Mouse (Mus musculus) hindbrain, embryonic 13.5 days (tissue): ENCODE results near the gene Tbc1d22a. TPM values are rescaled to one million over a fixed set of nuclear protein-coding genes. Genes with fewer than 3 reads are reported as not detected.
A peak's percentile ranks its signal among the peaks of the same experiment; 100 is the strongest.

Experiments used
- ATAC-seq: fragments of 200-750 bp; cut with Nextera tagmentation; 2 replicates; pipeline ENCODE4 v1.8.0; 2017; ENCODE audit warnings: moderate TSS enrichment; ENCODE audit not compliant: low FRiP score
- H3K27ac ChIP-seq: fragments of 300-500 bp; sonication (generic); 2 replicates; pipeline ENCODE4 v1.5.1; 2015; ENCODE audit warnings: inconsistent platforms, mild to moderate bottlenecking, moderate library complexity
- H3K27me3 ChIP-seq: fragments of 300-500 bp; sonication (generic); 2 replicates; pipeline ENCODE4 v1.6.1; 2015; ENCODE audit warnings: mild to moderate bottlenecking, inconsistent platforms
- H3K36me3 ChIP-seq: fragments of 300-500 bp; sonication (generic); 2 replicates; pipeline ENCODE4 v1.6.1; 2015; ENCODE audit warnings: mild to moderate bottlenecking, inconsistent platforms
- H3K4me1 ChIP-seq: fragments of 300-500 bp; sonication (generic); replicated peaks from 2 replicates; pipeline ENCODE4 v1.6.1; 2015; ENCODE audit warnings: inconsistent platforms
- H3K4me2 ChIP-seq: fragments of 300-500 bp; sonication (generic); 2 replicates; pipeline ENCODE4 v1.6.1; 2015; ENCODE audit warnings: inconsistent platforms, mild to moderate bottlenecking, moderate library complexity
- H3K4me3 ChIP-seq: fragments of 300-500 bp; sonication (generic); 2 replicates; pipeline ENCODE4 v1.5.1; 2015; ENCODE audit warnings: mild to moderate bottlenecking, inconsistent platforms
- H3K9ac ChIP-seq: fragments of 300-500 bp; sonication (generic); 2 replicates; pipeline ENCODE4 v1.6.1; 2015; ENCODE audit warnings: mild to moderate bottlenecking, inconsistent platforms
- H3K9me3 ChIP-seq: fragments of 300-500 bp; sonication (generic); 2 replicates; pipeline ENCODE4 v1.6.1; 2016; ENCODE audit warnings: inconsistent platforms
- WGBS: fragments of 180-500 bp; shearing (Covaris S2); methylation state at CpG from one replicate; pipeline ENCODE4 v1.1.7; 2015; 5-methylcytosine and 5-hydroxymethylcytosine counted together
- polyA plus RNA-seq: library from polyadenylated mRNA; unstranded; fragments of >200 nt; fragmentation: Nextera tagmentation; extraction: Ambion mirVana; gene quantifications from 2 replicates; pipeline ENCODE4 v1.2.1, GENCODE M21; 2015

Gene Tbc1d22a
- polyA plus RNA-seq, 1 experiment from 2014 or later: 12.1 TPM

DNA sequence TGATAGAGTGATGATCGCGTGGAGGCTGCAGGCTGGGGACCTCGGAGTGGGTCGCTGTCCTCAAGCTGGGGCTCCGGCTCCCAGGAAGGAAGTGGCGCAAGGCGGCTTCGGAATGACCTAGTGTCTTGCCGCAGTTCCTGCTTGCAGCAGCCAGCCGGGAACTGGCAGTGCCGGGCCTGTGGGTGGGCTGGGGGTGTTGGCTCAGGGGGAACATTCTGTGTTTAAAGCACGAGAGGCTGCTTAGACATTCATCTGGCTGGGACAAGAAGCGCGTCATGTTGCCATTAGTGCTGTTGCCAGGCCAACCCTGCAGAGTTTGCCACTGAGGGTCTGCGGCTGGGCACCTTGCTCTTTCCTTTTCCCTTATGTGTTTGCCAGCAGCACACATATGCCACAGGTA is 63.2 kb downstream of the Tbc1d22a start:
- 35% methylated on average over 15 of the region's 15 CpGs for WGBS
- no peaks in the 10 kb centered on the region for H3K27me3 ChIP-seq
- no peak overlapping the region for H3K4me3 ChIP-seq
- H3K36me3 ChIP-seq: no peaks in the 10 kb centered on the region
- peak overlapping the region; percentile 56 for H3K9ac ChIP-seq
- H3K4me1 ChIP-seq: peaks cover 63% of the 10 kb centered on the region
- ATAC-seq: peak; percentile 32; the same call in 1 of the 2 replicates
- H3K9me3 ChIP-seq: no peaks in the 10 kb centered on the region
- H3K4me2 ChIP-seq: peak overlapping the region; percentile 32
- peak overlapping the region; percentile 78 for H3K27ac ChIP-seq

- ATAC-seq: no peak
- H3K9me3 ChIP-seq: no peaks in the 10 kb centered on the region
- H3K4me1 ChIP-seq: peaks cover 64% of the 10 kb centered on the region
- 62% methylated on average over 14 of the region's 14 CpGs for WGBS
- H3K27ac ChIP-seq: no peak overlapping the region
- no peak overlapping the region for H3K4me2 ChIP-seq
- no peak overlapping the region for H3K4me3 ChIP-seq
- no peaks in the 10 kb centered on the region for H3K36me3 ChIP-seq
- H3K9ac ChIP-seq: no peak overlapping the region
- no peaks in the 10 kb centered on the region for H3K27me3 ChIP-seq
These were observed 65.1 kb downstream of the Tbc1d22a start for GRCm38 (mm10) chr15:86279059-86279974.

DNA sequence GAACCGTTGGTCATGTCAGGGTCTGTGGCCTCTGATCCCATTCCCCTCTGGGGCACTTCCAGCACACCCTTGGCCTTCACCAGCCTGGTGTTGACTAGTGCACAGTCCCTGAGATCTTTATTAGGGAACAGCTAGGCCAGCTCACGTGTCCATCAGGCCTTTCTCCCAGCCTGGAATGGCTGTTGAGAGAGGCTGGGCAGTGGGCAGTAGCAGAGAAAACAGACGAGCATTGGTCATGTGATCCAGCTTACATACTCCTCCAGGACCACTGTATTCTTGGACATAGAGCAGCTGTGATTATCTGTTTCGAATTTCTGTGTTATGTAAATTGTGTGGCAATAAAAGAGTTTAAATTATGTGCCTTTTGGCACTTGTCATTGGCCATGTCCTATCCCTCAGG is 65.9 kb downstream of the Tbc1d22a start:
- 58% methylated on average over 4 of the region's 4 CpGs for WGBS
- no peaks in the 10 kb centered on the region for H3K9me3 ChIP-seq
- no peak overlapping the region for H3K27ac ChIP-seq
- no peak for ATAC-seq
- no peaks in the 10 kb centered on the region for H3K27me3 ChIP-seq
- H3K4me3 ChIP-seq: no peak overlapping the region
- H3K9ac ChIP-seq: no peak overlapping the region
- no peaks in the 10 kb centered on the region for H3K36me3 ChIP-seq
- H3K4me2 ChIP-seq: no peak overlapping the region
- peaks cover 62% of the 10 kb centered on the region for H3K4me1 ChIP-seq

GRCm38 (mm10) chr15:86283238-86283637 is 69.0 kb downstream of the Tbc1d22a start:
- H3K4me3 ChIP-seq: no peak overlapping the region
- no peak overlapping the region for H3K9ac ChIP-seq
- no peaks in the 10 kb centered on the region for H3K36me3 ChIP-seq
- ATAC-seq: no peak
- no peak overlapping the region for H3K27ac ChIP-seq
- H3K27me3 ChIP-seq: no peaks in the 10 kb centered on the region
- H3K4me1 ChIP-seq: peaks cover 34% of the 10 kb centered on the region
- H3K9me3 ChIP-seq: no peaks in the 10 kb centered on the region
- H3K4me2 ChIP-seq: no peak overlapping the region
- WGBS: 96% methylated on average over 1 of the region's 1 CpGs

- Histone ChIP-seq H3K27me3 (no peaks in the 10 kb centered on the region), H3K4me1 (peaks cover 23% of the 10 kb centered on the region), H3K27ac (no peak overlapping the region), H3K4me2 (no peak overlapping the region), H3K9ac (no peak overlapping the region), H3K4me3 (no peak overlapping the region), H3K36me3 (no peaks in the 10 kb centered on the region), H3K9me3 (no peaks in the 10 kb centered on the region)
- WGBS: 87% methylated on average over 2 of the region's 2 CpGs
- ATAC-seq: no peak
These were observed 71.0 kb downstream of the Tbc1d22a start for GRCm38 (mm10) chr15:86285296-86285695.

DNA sequence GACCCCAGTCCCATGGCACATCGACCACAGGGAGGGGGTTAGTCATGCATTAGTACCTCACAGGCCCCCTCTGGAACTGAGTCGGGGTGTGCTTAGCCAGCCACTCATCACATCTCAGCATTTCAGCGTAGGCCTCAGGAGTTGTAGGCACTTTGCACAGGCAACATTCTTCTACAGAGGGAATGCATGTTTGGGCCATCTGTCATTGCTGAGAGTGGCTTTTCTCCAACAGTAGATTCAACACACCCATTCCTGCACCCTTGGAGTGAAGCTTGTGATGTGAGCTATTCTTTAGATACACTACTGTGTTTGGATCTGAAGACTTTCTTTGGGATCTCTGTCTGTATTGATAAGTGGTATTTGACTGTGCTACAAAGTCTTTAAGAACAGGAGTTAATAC is 75.8 kb downstream of the Tbc1d22a start:
- H3K4me2 ChIP-seq: no peak overlapping the region
- H3K36me3 ChIP-seq: no peaks in the 10 kb centered on the region
- WGBS: 87% methylated on average over 3 of the region's 3 CpGs
- H3K27me3 ChIP-seq: no peaks in the 10 kb centered on the region
- H3K9ac ChIP-seq: no peak overlapping the region
- H3K4me1 ChIP-seq: peaks cover 39% of the 10 kb centered on the region
- no peak overlapping the region for H3K27ac ChIP-seq
- ATAC-seq: no peak
- no peak overlapping the region for H3K4me3 ChIP-seq
- H3K9me3 ChIP-seq: no peaks in the 10 kb centered on the region

GRCm38 (mm10) chr15:86292288-86292687 is 78.0 kb downstream of the Tbc1d22a start:
- H3K27me3 ChIP-seq: no peaks in the 10 kb centered on the region

DNA sequence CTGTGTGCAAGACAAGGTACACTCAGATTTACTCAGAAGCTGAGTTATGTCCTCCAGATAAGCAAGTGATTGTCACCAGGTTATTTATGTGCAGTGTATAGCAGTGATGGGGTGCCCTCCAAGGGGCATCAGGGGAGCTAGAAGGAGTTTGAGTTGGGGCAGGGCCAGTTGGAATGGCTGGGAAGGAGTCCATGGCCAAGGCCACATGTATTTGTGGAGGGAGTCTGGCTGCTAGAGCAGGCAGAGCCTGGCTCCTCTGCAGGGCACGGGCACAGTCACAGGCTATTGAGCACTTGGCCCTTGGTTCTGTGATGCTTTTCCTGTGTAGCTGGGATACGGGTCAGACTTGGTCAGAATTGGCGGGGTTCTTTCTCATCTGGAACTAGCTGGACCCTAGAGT is 80.2 kb downstream of the Tbc1d22a start:
- peaks cover 47% of the 10 kb centered on the region for H3K4me1 ChIP-seq
- no peak overlapping the region for H3K27ac ChIP-seq
- H3K9ac ChIP-seq: no peak overlapping the region
- WGBS: 96% methylated on average over 3 of the region's 3 CpGs
- no peaks in the 10 kb centered on the region for H3K27me3 ChIP-seq
- no peak overlapping the region for H3K4me2 ChIP-seq
- ATAC-seq: no peak
- H3K9me3 ChIP-seq: no peaks in the 10 kb centered on the region
- no peak overlapping the region for H3K4me3 ChIP-seq
- no peaks in the 10 kb centered on the region for H3K36me3 ChIP-seq

More at GRCm38 (mm10) chr15:86292288-86292687, 78.0 kb downstream of the Tbc1d22a start:
- 56% methylated on average over 6 of the region's 6 CpGs for WGBS
- Histone ChIP-seq H3K9ac (no peak overlapping the region), H3K27ac (peak overlapping the region; percentile 23; the same call in 1 of the 2 replicates), H3K36me3 (no peaks in the 10 kb centered on the region), H3K4me1 (peaks cover 47% of the 10 kb centered on the region), H3K9me3 (no peaks in the 10 kb centered on the region), H3K4me3 (no peak overlapping the region), H3K4me2 (no peak overlapping the region)
- ATAC-seq: no peak

- no peak overlapping the region for H3K4me2 ChIP-seq
- no peaks in the 10 kb centered on the region for H3K27me3 ChIP-seq
- H3K36me3 ChIP-seq: peaks cover 4% of the 10 kb centered on the region; the same call in 1 of the 2 replicates
- no peaks in the 10 kb centered on the region for H3K9me3 ChIP-seq
- H3K27ac ChIP-seq: peak overlapping the region; percentile 61
- peaks cover 36% of the 10 kb centered on the region for H3K4me1 ChIP-seq
- no peak for ATAC-seq
- H3K4me3 ChIP-seq: no peak overlapping the region
- no peak overlapping the region for H3K9ac ChIP-seq
- WGBS: 67% methylated on average over 4 of the region's 4 CpGs
These were observed 81.5 kb downstream of the Tbc1d22a start for GRCm38 (mm10) chr15:86295722-86296288.

DNA sequence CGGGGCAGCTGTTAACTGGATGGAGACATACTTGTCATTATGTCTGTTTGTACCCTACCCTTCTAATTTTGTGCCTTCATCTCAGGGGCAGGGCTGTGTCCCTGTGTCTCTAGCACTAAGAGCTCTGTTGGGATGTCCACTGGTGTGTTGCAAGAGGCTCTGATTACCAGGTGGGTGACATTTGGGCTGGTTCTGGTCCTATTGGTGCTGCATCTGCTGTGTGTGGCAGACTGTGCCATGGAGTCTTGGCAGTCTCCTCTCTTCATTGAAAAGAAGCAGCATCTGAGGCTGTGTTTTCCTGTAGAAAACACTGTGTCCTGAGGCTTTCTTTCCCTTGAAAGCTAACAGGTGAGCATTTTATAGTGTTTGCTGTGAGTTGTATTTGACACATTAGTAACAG is 83.0 kb downstream of the Tbc1d22a start:
- ATAC-seq: no peak
- H3K4me2 ChIP-seq: no peak overlapping the region
- H3K27ac ChIP-seq: no peak overlapping the region
- WGBS: 100% methylated on average over 1 of the region's 1 CpGs
- no peaks in the 10 kb centered on the region for H3K27me3 ChIP-seq
- H3K9ac ChIP-seq: no peak overlapping the region
- no peaks in the 10 kb centered on the region for H3K9me3 ChIP-seq
- no peak overlapping the region for H3K4me3 ChIP-seq
- H3K36me3 ChIP-seq: peaks cover 17% of the 10 kb centered on the region
- peaks cover 23% of the 10 kb centered on the region for H3K4me1 ChIP-seq

GRCm38 (mm10) chr15:86303876-86304275 is 89.6 kb downstream of the Tbc1d22a start:
- H3K4me1 ChIP-seq: no peaks in the 10 kb centered on the region
- H3K27me3 ChIP-seq: no peaks in the 10 kb centered on the region
- 81% methylated on average over 1 of the region's 1 CpGs for WGBS
- H3K9me3 ChIP-seq: no peaks in the 10 kb centered on the region
- no peak overlapping the region for H3K9ac ChIP-seq
- no peak overlapping the region for H3K4me3 ChIP-seq
- H3K36me3 ChIP-seq: peaks cover 25% of the 10 kb centered on the region
- no peak overlapping the region for H3K4me2 ChIP-seq
- ATAC-seq: no peak
- H3K27ac ChIP-seq: no peak overlapping the region

- H3K4me2 ChIP-seq: no peak overlapping the region
- no peaks in the 10 kb centered on the region for H3K9me3 ChIP-seq
- WGBS: 83% methylated on average over 3 of the region's 3 CpGs
- no peak overlapping the region for H3K4me3 ChIP-seq
- H3K4me1 ChIP-seq: no peaks in the 10 kb centered on the region
- H3K36me3 ChIP-seq: peaks cover 25% of the 10 kb centered on the region
- H3K9ac ChIP-seq: no peak overlapping the region
- no peak for ATAC-seq
- H3K27me3 ChIP-seq: no peaks in the 10 kb centered on the region
- no peak overlapping the region for H3K27ac ChIP-seq
These were observed 90.6 kb downstream of the Tbc1d22a start for GRCm38 (mm10) chr15:86304861-86305260.
